Mouse (Mus musculus) lung, adult 2 months (tissue): ENCODE data around the gene Ccdc116.

Source experiments
- CTCF ChIP-seq: fragments of 200-500 bp; IDR thresholded peaks from 2 replicates; pipeline ENCODE4 v1.5.1; 2011; ENCODE audit warnings: mild to moderate bottlenecking, low read length, control low read depth; ENCODE audit not compliant: insufficient read depth
- POLR2A ChIP-seq: fragments of 200-500 bp; IDR thresholded peaks from 2 replicates; pipeline ENCODE4 v1.6.1; 2011; ENCODE audit warnings: low read depth, mild to moderate bottlenecking, control low read depth, low read length, borderline replicate concordance; ENCODE audit errors: extremely low read depth

GRCm38 (mm10) chr16:17168049-17168448 lies 21.0 kb upstream of the Ccdc116 start:
- no peak for TF ChIP-seq POLR2A
- no peak for TF ChIP-seq CTCF
